Mouse (Mus musculus): ENCODE data around the gene Ago1.

Gene Ago1

DNA sequence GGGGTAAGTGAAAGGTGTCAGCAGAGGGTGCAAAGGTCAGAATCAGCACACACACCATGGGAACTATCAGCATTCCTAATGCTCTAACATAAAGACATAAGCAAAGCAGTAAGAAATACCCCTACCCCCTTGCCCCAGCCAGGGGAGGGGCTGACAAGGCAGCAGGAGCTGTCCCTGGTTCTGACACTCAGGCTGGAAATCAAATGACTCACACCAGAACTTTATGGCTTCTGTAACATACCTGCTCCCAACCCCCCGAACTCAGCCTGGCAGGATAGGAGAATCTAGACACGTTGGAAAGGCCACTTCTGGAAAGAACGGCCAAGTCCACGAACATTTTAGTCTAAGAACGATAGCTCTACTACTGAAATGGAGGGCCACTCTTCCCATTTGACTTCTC lies 4.6 kb upstream of the Ago1 start:
- DNase-seq (ENCODE audit: low read depth, low spot score), result no peak

- no peak for DNase-seq (ENCODE audit: low read depth, low spot score)
These were observed 951 bp upstream of the Ago1 start for GRCm38 (mm10) chr4:126469334-126469733.

GRCm38 (mm10) chr4:126468925-126469324 lies 542 bp upstream of the Ago1 start:
- peak; percentile 5 for DNase-seq (ENCODE audit: low read depth, low spot score)

DNA sequence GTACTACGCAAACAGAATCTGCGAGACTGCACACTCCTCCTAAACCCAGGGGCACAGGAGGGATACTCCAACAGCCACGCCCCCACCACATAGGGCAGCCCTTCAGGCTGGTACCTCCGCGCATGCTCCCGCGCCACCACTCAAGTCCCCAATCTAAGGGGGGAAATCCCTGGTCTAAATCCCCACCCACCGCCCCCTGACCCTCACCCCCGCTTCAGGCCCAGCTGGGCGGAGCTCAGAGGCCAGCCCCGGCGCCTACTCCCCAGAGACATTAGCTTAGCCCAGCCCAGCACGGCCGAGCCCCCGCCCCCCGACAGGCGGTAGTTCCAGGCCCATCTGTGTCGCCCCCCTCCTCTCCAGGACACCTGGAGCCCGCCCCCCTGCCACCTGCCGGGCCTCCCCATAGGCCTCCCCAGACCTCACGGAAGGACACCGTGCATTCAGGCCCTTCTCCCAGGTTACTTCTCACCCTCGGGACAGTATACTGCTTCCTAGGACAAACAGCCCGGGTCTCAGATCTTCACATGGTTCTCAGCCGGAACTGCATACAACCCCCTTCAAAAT lies 580 bp downstream of the Ago1 start:
- DNase-seq (ENCODE audit: low read depth, low spot score), result peak; percentile 11

GRCm38 (mm10) chr4:126466251-126466750 lies 2.1 kb downstream of the Ago1 start:
- DNase-seq (ENCODE audit: low read depth, low spot score), result no peak

DNA sequence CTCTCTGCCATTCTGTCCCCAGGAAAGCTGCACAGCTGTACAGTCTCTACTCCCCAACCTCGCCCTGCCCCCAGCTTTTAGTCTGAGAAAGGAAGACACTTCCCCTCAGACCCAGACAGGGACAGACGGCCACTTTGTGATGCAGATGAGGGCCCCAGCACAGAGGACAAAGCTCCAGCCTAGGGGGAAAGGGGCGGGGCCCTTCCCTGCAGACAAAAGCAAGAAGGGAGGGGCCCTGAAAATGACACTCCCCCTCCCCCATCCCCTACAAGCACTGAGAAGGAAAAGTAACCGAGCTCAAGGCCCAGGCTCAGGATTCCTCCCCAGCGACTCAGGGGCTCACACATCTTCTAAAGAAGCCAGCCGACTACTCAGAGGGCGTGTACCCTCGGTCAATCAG lies 2.5 kb downstream of the Ago1 start:
- no peak for DNase-seq (ENCODE audit: low read depth, low spot score)

GRCm38 (mm10) chr4:126464892-126465235 lies 3.5 kb downstream of the Ago1 start:
- no peak for DNase-seq (ENCODE audit: low read depth, low spot score)

DNA sequence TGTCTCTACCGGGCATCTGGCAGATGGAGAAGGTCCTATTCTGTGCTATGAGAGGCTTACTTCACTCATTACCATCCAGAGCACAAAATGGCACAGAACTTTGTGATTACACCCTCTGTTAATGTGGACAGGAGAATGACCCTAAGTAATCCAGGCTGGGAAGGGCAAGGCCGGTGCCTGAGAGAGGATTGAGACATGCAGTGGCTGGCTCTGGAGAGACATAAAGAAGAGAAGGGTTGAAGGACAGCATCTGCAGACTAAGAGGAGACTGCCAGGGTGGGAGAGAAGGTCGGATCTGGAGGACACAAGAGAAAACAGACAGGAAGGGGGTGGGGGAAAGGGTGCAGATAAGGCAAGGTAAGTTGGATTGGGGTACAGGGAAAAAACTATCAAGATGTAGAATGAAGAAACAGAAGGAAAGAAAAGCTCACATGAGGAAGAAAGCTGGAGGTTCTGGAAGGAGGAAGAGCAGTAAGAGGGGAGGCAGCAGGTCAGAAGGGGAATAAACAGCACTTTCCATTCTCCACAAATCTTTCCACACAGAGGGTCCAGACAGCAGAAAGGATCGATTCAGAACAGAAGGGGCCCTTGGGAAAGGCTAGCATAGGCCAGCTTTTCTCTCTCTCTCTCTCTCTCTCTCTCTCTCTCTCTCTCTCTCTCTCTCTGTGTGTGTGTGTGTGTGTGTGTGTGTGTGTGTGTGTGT lies 4.0 kb downstream of the Ago1 start:
- no peak for DNase-seq (ENCODE audit: low read depth, low spot score)

DNA sequence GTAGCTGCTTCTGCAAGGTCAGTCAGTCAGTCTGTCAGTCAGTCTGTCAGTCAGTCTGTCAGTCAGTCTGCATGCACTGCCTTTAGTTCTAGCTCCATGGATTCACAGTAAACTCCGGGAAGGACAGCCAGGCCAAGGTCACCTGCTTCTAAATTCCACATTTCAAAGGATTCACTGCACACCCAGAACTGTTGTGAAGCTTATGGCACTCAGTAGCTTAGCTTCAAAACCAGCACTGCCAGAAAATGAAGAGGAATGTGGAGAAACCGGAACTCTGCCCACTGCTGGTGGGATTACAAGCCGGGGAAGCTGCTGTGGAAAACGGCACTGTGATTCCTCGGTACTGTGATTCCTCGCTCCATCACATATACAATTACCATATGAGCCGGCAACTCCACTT lies 12.9 kb downstream of the Ago1 start:
- no peak for DNase-seq (ENCODE audit: low read depth, low spot score)

- no peak for DNase-seq (ENCODE audit: low read depth, low spot score)
These were observed 13.7 kb downstream of the Ago1 start for GRCm38 (mm10) chr4:126454547-126455254.

DNA sequence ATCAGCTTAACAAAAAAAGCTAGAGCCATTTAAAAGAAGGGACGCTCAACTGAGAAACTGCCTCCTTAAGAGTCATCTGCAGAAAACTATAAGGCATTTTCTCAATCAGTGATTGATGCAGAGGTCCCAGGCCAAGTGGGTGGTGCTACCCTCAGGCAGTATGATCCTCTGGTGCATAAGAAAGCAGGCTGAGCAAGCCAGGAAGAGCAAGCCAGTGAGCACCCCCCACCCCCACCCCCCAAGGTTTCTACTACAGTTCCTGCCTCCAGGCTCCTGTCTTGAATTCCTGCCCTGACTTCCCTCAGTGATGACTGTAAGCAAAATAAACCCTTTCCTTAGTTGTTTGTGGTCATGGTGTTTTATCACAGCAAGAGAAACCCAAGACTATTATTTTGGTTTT lies 18.1 kb downstream of the Ago1 start:
- no peak for DNase-seq (ENCODE audit: low read depth, low spot score)

GRCm38 (mm10) chr4:126447126-126447525 lies 21.3 kb downstream of the Ago1 start:
- DNase-seq (ENCODE audit: low read depth, low spot score), result no peak

- DNase-seq (ENCODE audit: low read depth, low spot score), result no peak
These were observed 23.9 kb downstream of the Ago1 start for GRCm38 (mm10) chr4:126444528-126444927.

GRCm38 (mm10) chr4:126438261-126438660 lies 30.1 kb downstream of the Ago1 start:
- DNase-seq (ENCODE audit: low read depth, low spot score), result no peak

GRCm38 (mm10) chr4:126436268-126436667 lies 32.1 kb downstream of the Ago1 start:
- no peak for DNase-seq (ENCODE audit: low read depth, low spot score)

DNA sequence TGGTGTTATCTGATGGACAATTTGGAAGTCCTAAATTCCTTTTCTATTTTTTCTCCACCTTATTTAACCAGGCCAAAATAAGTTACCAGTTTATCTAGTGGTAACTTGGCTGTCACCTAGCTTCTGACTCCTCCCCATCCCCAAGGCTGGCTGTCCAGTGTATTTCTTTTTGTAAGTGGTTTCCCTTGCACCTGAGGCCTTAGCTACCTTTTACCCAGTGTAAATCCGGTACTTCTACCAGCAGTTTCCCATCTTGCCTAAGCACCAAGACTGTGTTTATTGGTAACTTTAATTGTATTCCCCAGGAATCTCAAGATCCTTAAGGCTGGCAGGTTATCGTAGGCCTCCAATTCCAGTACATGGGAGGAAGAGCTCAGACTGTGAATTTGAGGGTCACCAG lies 34.3 kb downstream of the Ago1 start:
- no peak for DNase-seq (ENCODE audit: low read depth, low spot score)

DNA sequence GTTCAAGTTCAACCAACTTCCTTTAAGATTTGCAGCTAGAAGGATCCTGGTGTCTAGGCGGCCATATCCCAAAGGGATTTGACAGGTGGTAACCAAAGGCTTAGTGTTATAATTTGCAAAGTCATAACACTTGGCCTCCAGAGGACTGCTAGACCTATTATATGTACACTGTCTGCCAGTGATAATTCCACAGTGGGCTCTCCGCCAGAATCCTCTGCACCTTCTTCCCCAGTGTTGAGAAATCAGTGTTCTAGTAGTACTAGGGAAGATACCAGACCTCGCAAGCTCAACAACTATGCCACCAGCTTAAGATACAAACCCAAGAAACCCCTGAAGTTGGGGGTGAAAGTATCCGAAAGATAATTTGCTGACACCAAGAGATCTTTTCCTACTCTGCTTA lies 35.2 kb downstream of the Ago1 start:
- no peak for DNase-seq (ENCODE audit: low read depth, low spot score)

DNA sequence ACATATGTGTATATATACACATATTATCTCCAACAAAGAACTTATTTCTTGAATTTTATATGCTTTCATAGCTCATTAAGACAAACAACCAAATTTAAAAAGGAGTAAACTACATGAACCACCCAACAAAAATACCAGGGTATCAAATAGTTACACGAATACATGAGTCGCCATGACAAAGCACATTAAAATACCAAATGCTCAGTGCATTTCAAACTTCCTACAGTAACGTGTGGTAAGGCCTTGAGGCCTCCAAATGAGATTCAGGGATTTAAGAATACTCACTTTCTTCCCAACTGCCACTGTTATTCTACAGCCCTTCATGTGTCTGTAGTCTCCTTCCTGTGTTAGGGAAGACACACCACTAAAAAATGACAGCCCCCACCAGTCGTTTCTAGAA lies 36.6 kb downstream of the Ago1 start:
- no peak for DNase-seq (ENCODE audit: low read depth, low spot score)

GRCm38 (mm10) chr4:126429347-126430079 lies 38.9 kb downstream of the Ago1 start, which contains the start of gene Ago3:
Ago3 (minus strand) TSS chr4:126429556.
- DNase-seq (ENCODE audit: low read depth, low spot score), result peak; percentile 84

GRCm38 (mm10) chr4:126428682-126429346 lies 39.6 kb downstream of the Ago1 start:
- DNase-seq (ENCODE audit: low read depth, low spot score), result peak; percentile 15

GRCm38 (mm10) chr4:126423866-126424265 lies 44.5 kb downstream of the Ago1 start:
- no peak for DNase-seq (ENCODE audit: low read depth, low spot score)

- DNase-seq (ENCODE audit: low read depth, low spot score), result no peak
These were observed 52.7 kb downstream of the Ago1 start for GRCm38 (mm10) chr4:126415707-126416106.

All from c-Kit-negative CD71-positive TER-119-positive erythroid progenitor cells, embryonic 14.5 days (primary cell).